Mouse (Mus musculus): ENCODE measurements around the gene Nat8f2. TPM values are rescaled to one million over a fixed set of nuclear protein-coding genes. Genes with fewer than 3 reads are reported as not detected.
"Not testable (repeated sequence)": the region's sequence is repeated elsewhere in the genome, so short reads cannot be mapped to it uniquely, and the experiment has no call there.

Nat8f2 gene
- polyA plus RNA-seq (2015; fragmentation: Nextera tagmentation; extraction: Ambion mirVana) = not detected in 2 replicates

DNA sequence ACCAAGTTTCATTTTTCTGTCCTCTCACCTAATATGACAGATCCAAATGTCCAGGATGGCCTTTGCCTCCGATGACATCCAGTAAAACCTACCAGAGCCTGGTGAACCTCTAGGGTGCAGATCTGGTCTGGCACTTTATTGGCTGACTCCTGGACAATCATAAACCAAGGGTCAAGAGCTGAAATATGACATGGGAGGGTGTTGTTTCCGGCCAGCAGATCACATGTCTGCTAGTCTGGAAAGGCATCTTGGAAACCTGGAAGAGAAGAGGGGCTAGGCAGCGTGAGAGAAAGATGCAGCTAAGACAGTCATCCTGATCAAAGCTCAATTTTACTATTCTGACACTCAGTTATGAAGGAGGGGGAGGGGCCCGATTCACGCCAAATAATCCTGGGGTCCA lies at the start of gene Nat8f2:
TSS of gene Nat8f2 (minus strand) at position 153 of the 400 bp plus-strand sequence.
- H3K9me3 ChIP-seq (replicated peaks; ENCODE audit: control insufficient read depth, low read length); ATAC-seq (ENCODE audit: low read depth); H3K27ac ChIP-seq (ENCODE audit: low read length); H3K4me3 ChIP-seq (ENCODE audit: low read depth, low read length); H3K9ac ChIP-seq (ENCODE audit: low read depth, low read length); H3K4me1 ChIP-seq (ENCODE audit: control insufficient read depth, low read depth, low read length); H3K36me3 ChIP-seq (ENCODE audit: control insufficient read depth, insufficient read depth); H3K4me2 ChIP-seq (ENCODE audit: low read depth, low read length); H3K27me3 ChIP-seq (ENCODE audit: control insufficient read depth, insufficient read depth, low read depth, low read length): not testable (repeated sequence)
- 58% methylated on average over 5 of the region's 5 CpGs for WGBS (ENCODE audit: insufficient replicate concordance)

DNA sequence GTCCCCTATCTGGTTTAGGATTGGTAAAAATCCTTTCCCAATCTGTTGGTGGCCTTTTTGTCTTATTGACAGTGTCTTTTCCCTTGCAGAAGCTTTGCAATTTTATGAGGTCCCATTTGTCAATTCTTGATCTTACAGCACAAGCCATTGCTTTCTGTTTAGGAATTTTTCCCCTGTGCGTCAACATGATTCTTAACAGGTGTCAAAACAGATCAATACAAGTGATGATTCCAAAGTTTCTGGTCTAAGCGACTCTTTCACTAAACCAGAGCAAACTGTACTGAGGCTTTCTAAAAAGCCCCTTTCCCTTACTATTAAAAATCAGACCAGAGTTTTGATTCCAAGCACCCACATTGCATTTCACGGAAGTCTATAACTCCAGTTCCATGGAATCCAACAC lies 49.4 kb upstream of the Nat8f2 start:
- not testable (repeated sequence) for H3K27ac ChIP-seq (ENCODE audit: low read length); H3K36me3 ChIP-seq (ENCODE audit: control insufficient read depth, insufficient read depth); H3K9me3 ChIP-seq (replicated peaks; ENCODE audit: control insufficient read depth, low read length); H3K27me3 ChIP-seq (ENCODE audit: control insufficient read depth, insufficient read depth, low read depth, low read length); H3K4me3 ChIP-seq (ENCODE audit: low read depth, low read length); H3K4me2 ChIP-seq (ENCODE audit: low read depth, low read length); H3K9ac ChIP-seq (ENCODE audit: low read depth, low read length); ATAC-seq (ENCODE audit: low read depth)
- 76% methylated on average over 3 of the region's 3 CpGs for WGBS (ENCODE audit: insufficient replicate concordance)
- peaks cover 13% of the 10 kb centered on the region for H3K4me1 ChIP-seq (ENCODE audit: control insufficient read depth, low read depth, low read length)

DNA sequence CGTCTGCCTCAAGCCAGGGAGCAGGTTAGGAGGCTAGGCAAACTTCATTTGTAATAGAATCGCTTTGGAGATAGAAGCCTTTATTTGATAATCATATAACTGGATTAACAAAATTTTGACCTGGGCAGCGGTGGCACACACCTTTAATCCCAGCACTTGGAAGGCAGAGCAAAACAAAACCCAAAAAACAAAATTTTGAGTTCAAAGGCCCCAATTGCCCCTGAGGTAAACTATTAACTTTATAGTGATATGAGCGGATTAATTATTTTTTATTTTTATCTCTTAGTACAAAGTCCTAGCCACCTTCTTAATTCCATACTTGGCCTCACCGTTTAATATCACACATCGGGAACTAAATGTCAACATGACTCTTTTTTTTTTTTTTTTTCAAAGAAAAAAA lies 47.6 kb upstream of the Nat8f2 start:
- H3K4me3 ChIP-seq (ENCODE audit: low read depth, low read length) = peak overlapping the region; percentile 85
- no peaks in the 10 kb centered on the region for H3K27me3 ChIP-seq (ENCODE audit: control insufficient read depth, insufficient read depth, low read depth, low read length)
- peak overlapping the region; percentile 90 for H3K4me2 ChIP-seq (ENCODE audit: low read depth, low read length)
- peak overlapping the region; percentile 89 for H3K27ac ChIP-seq (ENCODE audit: low read length)
- WGBS (ENCODE audit: insufficient replicate concordance) = 69% methylated on average over 6 of the region's 6 CpGs
- H3K4me1 ChIP-seq (ENCODE audit: control insufficient read depth, low read depth, low read length) = peaks cover 16% of the 10 kb centered on the region
- ATAC-seq (ENCODE audit: low read depth) = no peak
- no peaks in the 10 kb centered on the region for H3K9me3 ChIP-seq (replicated peaks; ENCODE audit: control insufficient read depth, low read length)
- 0 out of 2 replicates have a peak, but pooled peaks cover under 1% of the 10 kb centered on the region for H3K36me3 ChIP-seq (ENCODE audit: control insufficient read depth, insufficient read depth)
- peak overlapping the region; percentile 81 for H3K9ac ChIP-seq (ENCODE audit: low read depth, low read length)

DNA sequence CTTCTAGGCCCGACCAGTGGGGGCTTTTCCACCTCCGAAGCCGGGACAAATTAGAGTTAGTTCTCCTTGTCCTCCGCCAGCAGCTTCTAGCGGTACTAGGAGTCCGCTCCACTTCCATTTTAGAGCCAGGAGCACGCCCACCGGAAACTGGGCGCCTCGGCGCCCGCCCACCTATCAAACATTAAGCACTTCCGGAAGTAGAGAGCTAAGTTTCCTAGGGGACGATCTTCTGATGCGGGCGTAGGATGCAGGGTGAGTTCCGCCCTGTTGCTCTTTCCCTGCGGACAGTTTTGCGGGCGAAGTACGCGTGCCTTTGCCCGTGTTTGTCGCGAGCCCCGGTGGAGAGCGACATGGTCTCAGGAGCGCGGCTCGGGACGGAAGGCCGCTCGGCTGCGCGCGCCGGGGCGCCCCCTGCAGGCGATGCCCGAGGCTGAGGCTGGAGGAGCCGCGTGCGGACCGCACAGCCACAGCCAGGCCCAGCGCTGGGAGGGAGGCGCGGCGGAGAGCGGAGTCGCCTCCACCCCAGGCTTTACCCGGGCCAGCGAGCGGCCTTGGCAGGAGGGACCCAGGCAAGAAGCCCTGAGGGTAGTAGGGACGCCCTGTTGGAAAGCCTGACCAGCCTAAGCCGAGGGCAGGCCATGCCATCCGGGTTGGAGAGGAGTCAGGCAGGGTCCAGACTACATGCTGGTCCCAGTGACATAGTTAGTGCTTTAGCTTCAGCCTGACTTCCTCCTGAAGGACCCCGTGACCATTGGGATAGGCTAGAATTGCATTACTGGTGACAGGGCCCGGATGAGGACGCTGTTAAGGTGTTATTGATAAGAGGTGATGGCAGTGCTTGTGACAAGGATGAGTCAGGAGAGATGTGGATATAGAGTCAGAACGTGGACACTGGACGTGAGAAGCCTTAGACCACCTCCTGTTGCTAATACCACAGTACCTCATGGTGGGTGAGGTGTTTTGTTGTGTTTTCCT lies 46.9 kb upstream of the Nat8f2 start, which contains the start of gene Nat8f1:
TSS of gene Nat8f1 (minus strand) at position 149 of the 975 bp plus-strand sequence.
- peak within 1 kb of the TSS; percentile 85 for H3K4me3 ChIP-seq (ENCODE audit: low read depth, low read length)
- peaks cover 20% of the 10 kb centered on the region for H3K4me1 ChIP-seq (ENCODE audit: control insufficient read depth, low read depth, low read length)
- H3K9me3 ChIP-seq (replicated peaks; ENCODE audit: control insufficient read depth, low read length); H3K36me3 ChIP-seq (ENCODE audit: control insufficient read depth, insufficient read depth); H3K27me3 ChIP-seq (ENCODE audit: control insufficient read depth, insufficient read depth, low read depth, low read length): not testable (repeated sequence)
- peak within 1 kb of the TSS; percentile 90 for H3K4me2 ChIP-seq (ENCODE audit: low read depth, low read length)
- WGBS (ENCODE audit: insufficient replicate concordance) = under 1% methylated on average over 61 of the region's 61 CpGs
- peak within 1 kb of the TSS; percentile 86 for H3K9ac ChIP-seq (ENCODE audit: low read depth, low read length)
- peak; percentile 94 for ATAC-seq (ENCODE audit: low read depth)
- H3K27ac ChIP-seq (ENCODE audit: low read length) = peak within 1 kb of the TSS; percentile 89

DNA sequence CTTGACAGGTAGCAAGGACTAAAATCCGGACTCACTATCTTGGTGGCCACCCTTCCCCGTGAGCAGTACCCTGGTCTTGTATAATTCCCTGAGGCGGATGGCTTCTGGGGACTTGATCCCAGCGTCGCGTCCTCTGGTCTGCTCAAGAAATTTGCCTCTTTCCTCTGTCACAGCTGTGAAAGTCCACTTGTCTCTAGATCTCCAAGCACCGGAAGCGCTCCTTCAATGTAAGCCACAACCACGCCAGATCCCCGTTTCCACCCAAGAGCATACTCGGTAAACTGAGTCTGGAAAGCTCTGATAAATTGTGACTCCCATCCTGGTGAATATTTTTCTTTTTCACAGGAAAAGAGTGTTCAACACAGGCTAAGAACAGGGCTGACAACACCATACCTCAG lies 46.2 kb upstream of the Nat8f2 start:
- H3K4me1 ChIP-seq (ENCODE audit: control insufficient read depth, low read depth, low read length) = peaks cover 20% of the 10 kb centered on the region
- peak overlapping the region; percentile 89 for H3K27ac ChIP-seq (ENCODE audit: low read length)
- peak overlapping the region; percentile 90 for H3K4me2 ChIP-seq (ENCODE audit: low read depth, low read length)
- peak overlapping the region; percentile 86 for H3K9ac ChIP-seq (ENCODE audit: low read depth, low read length)
- no peak for ATAC-seq (ENCODE audit: low read depth)
- H3K9me3 ChIP-seq (replicated peaks; ENCODE audit: control insufficient read depth, low read length) = no peaks in the 10 kb centered on the region
- WGBS (ENCODE audit: insufficient replicate concordance) = 1% methylated on average over 11 of the region's 11 CpGs
- no peaks in the 10 kb centered on the region for H3K36me3 ChIP-seq (ENCODE audit: control insufficient read depth, insufficient read depth)
- H3K4me3 ChIP-seq (ENCODE audit: low read depth, low read length) = peak overlapping the region; percentile 85
- H3K27me3 ChIP-seq (ENCODE audit: control insufficient read depth, insufficient read depth, low read depth, low read length) = no peaks in the 10 kb centered on the region

DNA sequence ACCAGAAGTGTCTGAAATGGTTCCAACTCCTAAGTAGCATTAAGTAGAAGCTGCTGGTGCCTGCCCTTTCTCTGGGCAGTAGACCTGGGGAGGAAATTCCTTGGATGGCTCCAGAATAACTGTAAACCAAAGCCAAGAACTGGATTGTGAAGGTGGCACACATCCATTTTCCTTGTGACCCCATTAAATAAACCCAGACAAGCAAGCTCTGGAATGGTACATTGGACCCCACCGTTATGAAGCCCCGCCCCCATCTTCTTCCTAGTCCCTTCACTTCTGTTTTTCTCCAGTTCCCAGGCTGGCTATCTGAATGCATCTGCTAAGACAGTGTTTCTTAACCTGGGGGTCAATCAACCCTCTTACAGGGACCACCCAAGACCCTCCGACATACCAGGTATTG lies 42.6 kb upstream of the Nat8f2 start, which contains the start of gene Tprkb:
TSS of gene Tprkb (plus strand) at position 279 of the 400 bp plus-strand sequence.
- Histone ChIP-seq H3K4me2 (ENCODE audit: low read depth, low read length) (no peak within 1 kb of the TSS), H3K36me3 (ENCODE audit: control insufficient read depth, insufficient read depth) (no peaks in the 10 kb centered on the region), H3K4me1 (ENCODE audit: control insufficient read depth, low read depth, low read length) (peaks cover 20% of the 10 kb centered on the region), H3K9ac (ENCODE audit: low read depth, low read length) (no peak within 1 kb of the TSS), H3K27me3 (ENCODE audit: control insufficient read depth, insufficient read depth, low read depth, low read length) (no peaks in the 10 kb centered on the region), H3K9me3 (replicated peaks; ENCODE audit: control insufficient read depth, low read length) (no peaks in the 10 kb centered on the region), H3K4me3 (ENCODE audit: low read depth, low read length) (no peak within 1 kb of the TSS), H3K27ac (ENCODE audit: low read length) (no peak within 1 kb of the TSS)
- 58% methylated on average over 3 of the region's 3 CpGs for WGBS (ENCODE audit: insufficient replicate concordance)
- no peak for ATAC-seq (ENCODE audit: low read depth)

DNA sequence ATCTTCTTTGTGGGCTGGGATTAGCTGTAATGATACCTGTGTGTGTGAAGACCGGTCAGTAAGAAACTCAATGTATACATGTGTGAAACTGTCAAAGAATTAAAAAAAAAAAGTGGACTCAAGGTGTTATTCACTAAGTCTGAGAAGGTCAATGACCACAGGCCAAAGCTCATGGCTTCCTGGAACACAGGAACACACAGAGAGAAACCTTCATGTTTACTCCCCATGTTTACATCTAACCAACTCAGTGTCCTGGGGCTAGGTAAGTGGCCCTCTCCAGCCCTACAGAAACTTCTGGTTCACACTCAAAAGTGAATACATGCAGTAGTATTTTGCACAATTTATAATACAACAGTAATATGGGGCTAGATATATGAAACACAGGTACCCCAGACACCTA lies 40.7 kb upstream of the Nat8f2 start:
- no peak overlapping the region for H3K4me2 ChIP-seq (ENCODE audit: low read depth, low read length)
- no peak overlapping the region for H3K4me3 ChIP-seq (ENCODE audit: low read depth, low read length)
- H3K4me1 ChIP-seq (ENCODE audit: control insufficient read depth, low read depth, low read length) = peaks cover 10% of the 10 kb centered on the region
- ATAC-seq (ENCODE audit: low read depth) = no peak
- no peaks in the 10 kb centered on the region for H3K9me3 ChIP-seq (replicated peaks; ENCODE audit: control insufficient read depth, low read length)
- 76% methylated on average over 1 of the region's 1 CpGs for whole genome bisulfite sequencing (ENCODE audit: insufficient replicate concordance)
- no peak overlapping the region for H3K9ac ChIP-seq (ENCODE audit: low read depth, low read length)
- no peak overlapping the region for H3K27ac ChIP-seq (ENCODE audit: low read length)
- H3K27me3 ChIP-seq (ENCODE audit: control insufficient read depth, insufficient read depth, low read depth, low read length) = no peaks in the 10 kb centered on the region
- no peaks in the 10 kb centered on the region for H3K36me3 ChIP-seq (ENCODE audit: control insufficient read depth, insufficient read depth)

DNA sequence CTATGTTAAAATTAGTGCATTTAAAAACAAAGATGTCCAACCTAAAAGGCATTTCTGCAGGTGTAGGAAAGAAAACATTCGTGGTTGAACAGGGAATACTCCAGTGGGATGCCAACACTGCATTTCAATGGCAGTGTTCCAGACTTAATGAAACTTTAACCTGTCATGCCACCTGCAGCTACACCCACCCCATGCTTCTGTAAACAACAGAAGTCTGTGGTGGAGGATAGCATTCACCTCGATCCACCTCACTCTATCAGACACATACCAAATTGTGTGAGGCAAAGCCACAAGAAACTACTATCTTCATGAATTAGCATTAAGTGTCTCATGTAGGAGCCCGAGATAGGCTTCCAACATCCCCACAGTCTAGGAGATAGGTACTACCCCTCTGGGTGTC lies 39.4 kb upstream of the Nat8f2 start:
- Histone ChIP-seq H3K27ac (ENCODE audit: low read length) (peak overlapping the region; percentile 59), H3K36me3 (ENCODE audit: control insufficient read depth, insufficient read depth) (no peaks in the 10 kb centered on the region), H3K9me3 (replicated peaks; ENCODE audit: control insufficient read depth, low read length) (no peaks in the 10 kb centered on the region), H3K4me3 (ENCODE audit: low read depth, low read length) (no peak overlapping the region), H3K4me1 (ENCODE audit: control insufficient read depth, low read depth, low read length) (peaks cover 6% of the 10 kb centered on the region), H3K27me3 (ENCODE audit: control insufficient read depth, insufficient read depth, low read depth, low read length) (no peaks in the 10 kb centered on the region), H3K9ac (ENCODE audit: low read depth, low read length) (no peak overlapping the region), H3K4me2 (ENCODE audit: low read depth, low read length) (no peak overlapping the region)
- 30% methylated on average over 3 of the region's 3 CpGs for WGBS (ENCODE audit: insufficient replicate concordance)
- ATAC-seq (ENCODE audit: low read depth) = peak; percentile 68

DNA sequence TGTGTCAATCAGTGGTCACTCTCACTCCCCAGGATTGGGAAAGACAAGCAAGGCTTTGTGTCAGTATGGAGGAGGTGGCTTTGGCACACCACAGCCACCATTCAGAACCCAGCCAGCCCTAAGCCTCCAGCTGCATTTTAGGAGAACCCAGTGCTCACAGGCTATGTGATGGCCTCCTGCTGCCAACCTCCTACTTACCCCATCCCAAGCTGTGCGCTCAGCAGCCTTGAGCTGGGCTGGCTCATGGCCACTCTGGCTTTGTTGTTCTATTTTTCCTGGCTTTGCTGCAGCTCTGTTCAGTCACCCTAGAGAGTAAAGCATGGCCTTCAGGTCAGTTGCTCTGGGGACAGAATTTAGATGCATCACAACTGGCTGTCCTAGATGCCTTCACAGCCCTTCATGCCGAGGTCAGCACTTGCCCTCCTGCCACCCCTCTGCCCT lies 38.0 kb upstream of the Nat8f2 start:
- 61% methylated on average over 2 of the region's 2 CpGs for WGBS (ENCODE audit: insufficient replicate concordance)
- not testable (repeated sequence) for H3K4me3 ChIP-seq (ENCODE audit: low read depth, low read length); H3K27ac ChIP-seq (ENCODE audit: low read length); H3K27me3 ChIP-seq (ENCODE audit: control insufficient read depth, insufficient read depth, low read depth, low read length); H3K36me3 ChIP-seq (ENCODE audit: control insufficient read depth, insufficient read depth); H3K4me2 ChIP-seq (ENCODE audit: low read depth, low read length); H3K4me1 ChIP-seq (ENCODE audit: control insufficient read depth, low read depth, low read length); ATAC-seq (ENCODE audit: low read depth); H3K9ac ChIP-seq (ENCODE audit: low read depth, low read length); H3K9me3 ChIP-seq (replicated peaks; ENCODE audit: control insufficient read depth, low read length)

Data from liver, embryonic 16.5 days (tissue).